Mouse (Mus musculus) midbrain, postnatal 0 days (tissue): ENCODE data around the gene Zfp956. TPM values are rescaled to one million over a fixed set of nuclear protein-coding genes. Genes with fewer than 3 reads are reported as not detected.

ENCODE experiments used
- ATAC-seq: fragments of 200-750 bp; cut with Nextera tagmentation; 2 replicates; pipeline ENCODE4 v1.8.0; 2017; ENCODE audit warnings: moderate number of reproducible peaks, mild to moderate bottlenecking, moderate TSS enrichment, moderate library complexity; ENCODE audit not compliant: low FRiP score
- DNase-seq: peaks from one replicate; pipeline ENCODE4 v3.0.0-alpha.2; 2015; ENCODE audit warnings: low spot score
- H3K27ac ChIP-seq: fragments of 300-500 bp; sonication (generic); 2 replicates; pipeline ENCODE4 v1.5.1; 2014; ENCODE audit warnings: low read depth, mild to moderate bottlenecking, low read length, mixed read lengths
- H3K27me3 ChIP-seq: fragments of 300-500 bp; sonication (generic); 2 replicates; pipeline ENCODE4 v1.6.1; 2014; ENCODE audit warnings: low read length, control low read depth, mixed read lengths; ENCODE audit not compliant: insufficient read depth
- H3K36me3 ChIP-seq: fragments of 300-500 bp; sonication (generic); 2 replicates; pipeline ENCODE4 v1.6.1; 2014; ENCODE audit warnings: low read length, control low read depth, mixed read lengths; ENCODE audit not compliant: insufficient read depth
- H3K4me1 ChIP-seq: fragments of 300-500 bp; sonication (generic); 2 replicates; pipeline ENCODE4 v1.6.1; 2014; ENCODE audit warnings: mild to moderate bottlenecking, control low read depth, antibody characterized with exemption, low read length, mixed read lengths; ENCODE audit not compliant: insufficient read depth
- H3K4me2 ChIP-seq: fragments of 300-500 bp; sonication (generic); 2 replicates; pipeline ENCODE4 v1.6.1; 2014; ENCODE audit warnings: low read depth, mild to moderate bottlenecking, low read length, mixed read lengths; ENCODE audit not compliant: poor library complexity, severe bottlenecking
- H3K4me3 ChIP-seq: fragments of 300-500 bp; sonication (generic); 2 replicates; pipeline ENCODE4 v1.5.1; 2014; ENCODE audit warnings: low read depth, mild to moderate bottlenecking, low read length, moderate library complexity
- H3K9ac ChIP-seq: fragments of 300-500 bp; sonication (generic); replicated peaks from 2 replicates; pipeline ENCODE4 v1.6.1; 2014; ENCODE audit warnings: mild to moderate bottlenecking, low read length, moderate library complexity, mixed read lengths; ENCODE audit not compliant: poor library complexity, severe bottlenecking
- H3K9me3 ChIP-seq: fragments of 300-500 bp; sonication (generic); 2 replicates; pipeline ENCODE4 v1.6.1; 2016; ENCODE audit warnings: low read length, control low read depth
- CTCF ChIP-seq: IDR thresholded peaks from 2 replicates; pipeline ENCODE4 v1.5.1; 2016; ENCODE audit warnings: antibody characterized with exemption, mild to moderate bottlenecking
- WGBS: fragments of 180-500 bp; shearing (Covaris S2); extraction: QIAGEN DNeasy Blood & Tissue Kit; methylation state at CpG from one replicate; pipeline ENCODE4 v1.1.7; 2014; 5-methylcytosine and 5-hydroxymethylcytosine counted together
- polyA plus RNA-seq: library from polyadenylated mRNA; unstranded; fragments of >200 nt; fragmentation: Nextera tagmentation; extraction: Ambion mirVana; gene quantifications from 2 replicates; pipeline ENCODE4 v1.2.1, GENCODE M21; 2015
- total RNA-seq: library from RNA; depleted of rRNA; stranded (reverse); fragments of >200 nt; gene quantifications from 2 replicates; pipeline ENCODE4 v1.2.3, GENCODE M21; 2014; rRNA removed

Zfp956 gene
- total RNA-seq (34.8 and 37.7 TPM in 2 replicates), polyA plus RNA-seq (26.1 and 27.0 TPM in 2 replicates)

DNA sequence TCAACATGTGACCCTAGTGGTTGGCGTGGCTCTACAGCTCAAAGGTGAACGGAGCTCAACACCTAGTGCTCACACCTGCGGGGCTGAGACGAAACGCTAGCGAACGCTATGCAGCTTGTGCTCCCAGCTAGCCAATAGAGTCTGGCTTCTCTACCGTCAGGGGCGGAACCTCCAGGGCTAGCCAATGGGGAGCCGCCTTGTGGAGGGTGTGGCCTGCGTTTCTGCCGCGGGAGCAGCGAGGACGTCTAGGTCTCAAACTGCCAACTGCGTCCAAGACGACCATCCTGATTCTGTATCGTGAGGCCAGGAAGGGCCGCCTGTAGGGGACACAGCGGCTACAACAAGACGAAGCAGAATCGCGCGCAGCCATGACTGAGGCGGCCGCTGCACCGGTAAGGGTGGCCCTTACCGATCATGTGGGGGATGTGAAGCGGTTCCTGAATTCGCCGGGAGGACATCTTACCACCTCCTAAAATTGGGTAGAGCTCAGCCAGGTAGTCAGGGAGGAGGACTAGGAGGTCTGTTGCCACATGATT is at the start of gene Zfp956:
TSS of gene Zfp956 (plus strand) at position 200 of the 536 bp plus-strand sequence.
- peak within 1 kb of the TSS; percentile 79 for H3K9ac ChIP-seq
- DNase-seq: peak; percentile 96
- peak within 1 kb of the TSS; percentile 68 for H3K4me3 ChIP-seq
- H3K27ac ChIP-seq: peak within 1 kb of the TSS; percentile 85
- H3K9me3 ChIP-seq: no peaks in the 10 kb centered on the region
- H3K4me1 ChIP-seq: peaks cover 5% of the 10 kb centered on the region
- no peak for TF ChIP-seq CTCF
- peaks cover 13% of the 10 kb centered on the region for H3K36me3 ChIP-seq
- H3K27me3 ChIP-seq: no peaks in the 10 kb centered on the region
- H3K4me2 ChIP-seq: peak within 1 kb of the TSS; percentile 78
- ATAC-seq: peak; percentile 99
- WGBS: under 1% methylated on average over 31 of the region's 31 CpGs

DNA sequence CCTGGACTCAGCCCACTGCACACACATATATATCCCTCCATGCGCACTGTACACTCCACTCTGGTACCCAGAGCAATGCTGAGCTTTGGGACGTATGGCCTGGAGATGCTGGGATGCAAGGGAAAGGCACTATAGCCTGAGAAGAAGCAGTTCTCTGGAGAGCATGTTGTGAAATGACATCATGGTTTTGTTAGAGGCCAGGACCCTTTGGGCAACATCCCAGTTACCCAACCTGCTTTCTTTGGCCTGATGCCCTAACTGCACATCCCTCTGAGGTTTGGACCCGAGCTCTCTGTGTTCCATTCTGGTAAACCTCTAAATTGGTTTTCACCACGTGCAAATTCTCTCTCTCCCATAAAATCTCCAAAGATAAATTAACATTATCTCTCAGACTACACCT is 49.6 kb upstream of the Zfp956 start:
- 77% methylated on average over 4 of the region's 4 CpGs for WGBS
- Histone ChIP-seq H3K27me3 (no peaks in the 10 kb centered on the region), H3K9me3 (no peaks in the 10 kb centered on the region), H3K4me1 (no peaks in the 10 kb centered on the region), H3K27ac (no peak overlapping the region), H3K9ac (no peak overlapping the region), H3K4me2 (no peak overlapping the region), H3K36me3 (peaks cover 51% of the 10 kb centered on the region), H3K4me3 (no peak overlapping the region)
- ATAC-seq (no peak), DNase-seq (peak; percentile 15)
- TF ChIP-seq CTCF: no peak

- 53% methylated on average over 17 of the region's 19 CpGs for WGBS
- Histone ChIP-seq H3K4me1 (no peaks in the 10 kb centered on the region), H3K36me3 (peaks cover 46% of the 10 kb centered on the region), H3K27me3 (no peaks in the 10 kb centered on the region), H3K9me3 (no peaks in the 10 kb centered on the region), H3K4me3 (no peak overlapping the region), H3K9ac (no peak overlapping the region), H3K27ac (no peak overlapping the region), H3K4me2 (no peak overlapping the region)
- TF ChIP-seq CTCF: no peak
- DNase-seq (no peak), ATAC-seq (no peak)
Measured at GRCm38 (mm10) chr6:47904361-47904760, 48.8 kb upstream of the Zfp956 start.

GRCm38 (mm10) chr6:47904917-47905695 is 48.1 kb upstream of the Zfp956 start:
- Histone ChIP-seq H3K9me3 (no peaks in the 10 kb centered on the region), H3K27ac (no peak overlapping the region), H3K4me1 (no peaks in the 10 kb centered on the region), H3K9ac (no peak overlapping the region), H3K4me3 (no peak overlapping the region), H3K36me3 (peaks cover 43% of the 10 kb centered on the region), H3K4me2 (no peak overlapping the region), H3K27me3 (no peaks in the 10 kb centered on the region)
- 58% methylated on average over 44 of the region's 44 CpGs for whole genome bisulfite sequencing
- DNase-seq: no peak
- ATAC-seq: peak; percentile 12; the same call in 1 of the 2 replicates
- no peak for TF ChIP-seq CTCF

- no peak for ATAC-seq
- peaks cover 39% of the 10 kb centered on the region for H3K36me3 ChIP-seq
- 91% methylated on average over 5 of the region's 5 CpGs for WGBS
Measured at GRCm38 (mm10) chr6:47906326-47906725, 46.9 kb upstream of the Zfp956 start.

DNA sequence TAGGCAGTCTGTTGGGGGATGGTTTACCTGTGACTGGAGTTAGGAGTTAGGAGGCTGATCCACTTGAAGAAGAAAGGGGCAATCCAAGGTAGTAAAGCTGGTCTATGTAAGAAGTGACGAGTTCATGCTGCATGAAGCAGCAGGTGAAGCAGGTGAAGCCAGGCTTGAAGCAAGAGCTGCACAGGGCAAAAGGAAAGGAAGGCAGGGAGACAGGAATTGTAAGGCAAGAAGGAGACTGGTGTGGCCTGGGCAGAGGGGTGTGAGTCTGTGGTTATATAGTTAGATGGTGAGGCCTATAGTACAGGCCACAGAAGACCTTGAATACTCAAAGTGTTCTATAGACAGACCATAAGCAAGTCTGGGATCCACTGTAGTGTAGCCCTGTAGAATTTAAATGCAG is 44.2 kb upstream of the Zfp956 start:
- Histone ChIP-seq H3K4me3 (no peak overlapping the region), H3K4me1 (no peaks in the 10 kb centered on the region), H3K9ac (no peak overlapping the region), H3K27me3 (no peaks in the 10 kb centered on the region), H3K9me3 (no peaks in the 10 kb centered on the region), H3K27ac (no peak overlapping the region), H3K4me2 (no peak overlapping the region), H3K36me3 (peaks cover 27% of the 10 kb centered on the region)
- ATAC-seq: no peak
- no peak for TF ChIP-seq CTCF
- no peak for DNase-seq
- WGBS: 91% methylated on average over 1 of the region's 1 CpGs

More at GRCm38 (mm10) chr6:47906326-47906725, 46.9 kb upstream of the Zfp956 start:
- DNase-seq: no peak
- TF ChIP-seq CTCF: no peak
- Histone ChIP-seq H3K4me2 (no peak overlapping the region), H3K4me1 (no peaks in the 10 kb centered on the region), H3K9me3 (no peaks in the 10 kb centered on the region), H3K27ac (no peak overlapping the region), H3K4me3 (no peak overlapping the region), H3K27me3 (no peaks in the 10 kb centered on the region), H3K9ac (no peak overlapping the region)
